Mouse (Mus musculus): Measurements from ENCODE around the gene Abcd1.
A peak's percentile ranks its signal among the peaks of the same experiment; 100 is the strongest.
"Not testable (repeated sequence)": the region's sequence is repeated elsewhere in the genome, so short reads cannot be mapped to it uniquely, and the experiment has no call there.

Abcd1 gene

DNA sequence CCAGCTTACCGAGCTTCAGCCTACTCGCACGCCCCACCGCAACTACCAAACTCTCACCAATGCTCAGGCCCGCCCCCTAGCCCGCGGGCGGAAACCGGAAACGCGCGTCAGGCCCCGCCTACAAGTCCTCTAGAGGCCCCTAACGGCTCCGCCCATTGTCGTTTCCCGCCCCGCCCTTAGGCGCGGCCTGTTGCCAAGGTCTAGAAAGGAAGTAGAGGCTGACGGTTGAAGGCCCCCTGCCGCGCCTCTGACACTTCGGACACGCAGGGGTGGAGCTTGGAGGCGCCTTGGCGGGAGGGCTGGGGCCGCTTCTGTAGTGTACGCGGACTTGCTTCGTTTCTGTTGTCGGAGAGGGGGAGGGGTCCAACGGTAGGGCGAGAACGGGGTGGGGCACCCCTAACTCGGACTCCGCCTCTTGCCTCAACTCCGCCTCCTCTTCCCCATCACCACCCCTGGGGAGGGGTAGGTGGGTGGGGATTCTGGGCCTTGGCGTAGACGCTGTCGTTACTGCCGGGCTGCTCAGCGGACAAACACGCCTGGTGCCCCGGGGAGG, at the start of gene Abcd1, which contains the start of gene Bcap31:
Gene Abcd1 (plus strand): TSS at position 489 of the 553 bp plus-strand sequence.
Gene Bcap31 (minus strand): TSS at position 67 of the 553 bp plus-strand sequence.
- DNase-seq = peak; percentile 96 to 97

DNA sequence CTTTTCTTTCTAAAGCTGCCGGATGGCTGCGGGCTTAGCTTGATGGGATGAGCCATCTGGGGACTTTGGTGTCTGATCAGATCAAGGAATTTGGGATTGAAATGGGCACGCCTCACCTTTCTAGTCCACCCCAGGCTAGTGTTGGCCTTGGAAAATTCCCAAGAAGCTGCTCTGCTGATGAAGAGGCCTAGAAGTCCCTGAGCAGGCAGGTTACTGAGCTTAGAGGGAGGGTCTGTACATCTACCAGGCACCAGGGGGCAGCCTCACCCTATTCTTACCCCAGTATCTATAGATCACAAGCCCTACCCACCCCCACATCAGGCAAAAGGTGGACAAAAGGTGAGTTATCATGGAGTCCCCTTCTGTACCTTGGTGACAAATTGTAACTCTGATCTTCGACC, 44.4 kb upstream of the Abcd1 start:
- DNase-seq = peak; percentile 59 to 60

DNA sequence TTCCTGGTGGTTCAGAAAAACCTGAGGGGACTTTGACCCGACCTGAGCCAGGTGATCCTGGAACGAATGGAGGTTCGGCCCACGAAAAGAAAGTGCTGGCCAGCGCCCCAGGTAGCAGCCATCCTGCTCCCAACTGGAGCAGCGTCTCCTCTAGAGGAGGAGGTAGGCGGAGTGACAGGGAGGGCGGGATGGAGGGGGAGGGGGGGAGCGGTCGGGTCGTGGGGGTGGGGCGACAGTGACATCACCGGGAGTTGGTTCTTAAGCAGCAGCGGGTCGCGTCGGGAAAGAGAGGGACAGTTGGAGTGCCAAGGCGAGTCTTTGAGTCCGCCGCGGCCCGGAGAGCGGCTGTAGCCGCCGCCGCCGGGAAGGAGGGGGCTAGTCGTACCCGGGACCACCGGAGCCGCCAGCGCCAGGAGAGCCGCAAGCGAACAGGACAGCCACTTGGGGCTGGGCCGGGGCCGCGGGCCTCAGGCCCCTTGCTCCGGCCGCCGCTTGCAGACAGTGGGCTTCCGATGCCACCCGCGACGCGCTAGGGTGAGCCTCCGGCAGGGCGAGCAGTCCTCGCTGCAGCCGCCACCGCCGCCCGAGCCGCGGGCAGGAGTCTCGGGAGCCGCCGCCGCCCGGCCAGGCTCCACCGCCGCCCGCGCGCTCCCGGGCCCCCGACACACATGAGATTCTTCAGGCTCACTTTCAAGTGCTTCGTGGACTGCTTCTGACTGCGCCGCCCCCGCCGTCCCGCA, 43.3 kb upstream of the Abcd1 start, which contains the start of gene Slc6a8:
Gene Slc6a8 (plus strand): TSS at position 272 of the 740 bp plus-strand sequence.
- DNase-seq = peak; percentile 55 to 74

DNA sequence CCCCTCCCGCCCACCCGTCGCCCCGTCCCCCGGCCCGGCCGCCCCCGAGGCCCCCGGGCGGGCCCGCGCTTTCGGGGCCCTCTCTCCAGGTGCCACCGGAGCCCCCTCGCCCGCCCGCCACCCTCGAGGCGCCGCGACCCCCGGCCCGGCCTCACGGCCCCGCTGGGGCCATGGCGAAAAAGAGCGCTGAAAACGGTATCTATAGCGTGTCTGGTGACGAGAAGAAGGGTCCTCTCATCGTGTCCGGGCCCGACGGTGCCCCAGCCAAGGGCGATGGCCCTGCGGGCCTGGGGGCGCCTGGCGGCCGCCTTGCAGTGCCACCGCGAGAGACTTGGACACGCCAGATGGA, 42.8 kb upstream of the Abcd1 start:
- no peak for DNase-seq

DNA sequence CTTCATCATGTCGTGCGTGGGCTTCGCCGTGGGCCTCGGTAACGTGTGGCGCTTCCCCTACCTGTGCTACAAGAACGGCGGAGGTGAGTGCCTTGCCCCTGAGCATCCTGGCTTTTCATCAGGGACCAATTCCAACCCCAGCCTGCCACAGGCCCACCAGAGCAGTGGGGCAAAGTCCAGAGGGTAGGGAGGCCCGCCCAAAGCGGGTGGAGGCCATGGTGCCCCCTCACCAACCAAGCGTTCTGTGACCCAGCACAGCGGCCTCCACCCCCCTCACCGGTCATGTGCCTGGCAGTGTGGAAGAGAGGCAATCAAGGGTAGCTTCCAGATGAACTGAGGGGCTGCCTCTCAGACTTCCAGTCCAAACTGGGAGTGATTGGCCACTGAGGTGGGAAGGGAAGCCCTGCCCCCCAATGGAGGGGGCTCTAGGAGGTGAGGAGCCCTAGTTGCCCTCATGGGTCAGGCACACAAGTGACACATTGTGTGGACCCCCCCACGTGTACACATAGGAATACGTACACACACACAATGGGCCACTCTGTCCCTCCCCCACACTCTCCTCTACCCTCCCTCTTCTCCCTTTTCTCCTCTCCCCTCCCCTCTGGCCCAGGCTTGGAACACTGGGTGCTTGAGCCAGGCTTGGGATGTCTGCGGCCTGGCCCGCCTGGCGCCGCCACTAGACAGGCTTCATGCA, 42.3 kb upstream of the Abcd1 start:
- peak; percentile 64 to 74 for DNase-seq

DNA sequence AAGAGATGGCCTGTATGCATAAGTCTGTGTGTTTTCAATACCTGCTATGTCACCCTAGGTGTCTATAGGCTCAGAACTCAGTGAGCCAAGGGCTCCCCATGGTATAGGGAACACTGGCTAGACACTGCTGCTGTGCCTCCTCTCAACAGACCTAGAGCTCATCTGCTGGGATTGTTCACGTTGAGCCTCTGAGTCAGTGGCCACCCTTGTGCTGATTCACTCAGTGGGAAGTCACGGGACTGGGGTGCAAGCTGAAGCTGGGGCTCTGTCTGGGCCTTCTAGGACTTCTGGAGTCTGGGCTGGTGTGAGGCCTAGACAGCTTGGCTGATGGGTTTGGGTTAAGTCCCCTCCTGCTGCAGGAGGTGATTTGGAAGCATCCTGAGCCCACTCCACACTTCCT, 41.2 kb upstream of the Abcd1 start:
- no peak for DNase-seq

DNA sequence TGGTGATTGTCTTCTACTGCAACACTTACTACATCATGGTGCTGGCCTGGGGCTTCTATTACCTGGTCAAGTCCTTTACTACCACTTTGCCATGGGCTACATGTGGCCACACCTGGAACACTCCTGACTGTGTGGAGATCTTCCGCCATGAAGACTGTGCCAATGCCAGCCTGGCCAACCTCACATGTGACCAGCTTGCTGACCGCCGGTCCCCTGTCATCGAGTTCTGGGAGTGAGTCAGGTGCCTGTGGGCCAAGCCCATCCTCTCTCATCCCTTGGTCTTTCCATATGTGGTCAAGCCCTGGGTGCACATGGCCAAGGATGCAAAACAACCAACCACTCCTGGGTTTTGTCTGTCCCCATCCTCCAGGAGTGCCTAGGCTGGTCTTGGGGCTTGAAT, 39.7 kb upstream of the Abcd1 start:
- DNase-seq = no peak

DNA sequence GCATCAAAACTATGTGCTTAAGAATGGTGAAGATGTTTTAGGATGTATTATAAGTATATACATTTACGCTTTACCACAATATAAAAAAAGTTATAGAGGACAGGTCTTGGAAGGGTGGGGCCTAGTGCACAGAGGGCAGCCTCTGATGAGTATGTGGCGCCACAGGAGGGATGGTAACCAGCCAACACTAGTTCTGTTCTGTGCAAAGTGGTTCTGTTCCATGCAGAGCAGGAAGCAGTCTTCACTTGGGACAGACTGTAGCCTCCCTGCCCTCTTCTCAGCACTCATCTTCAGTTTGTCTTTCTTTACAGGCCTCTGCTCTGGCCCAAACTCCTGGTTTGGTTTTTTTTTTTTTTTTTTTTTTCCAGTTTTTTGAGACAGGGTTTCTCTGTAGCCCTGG, 32.2 kb upstream of the Abcd1 start:
- DNase-seq = no peak

DNA sequence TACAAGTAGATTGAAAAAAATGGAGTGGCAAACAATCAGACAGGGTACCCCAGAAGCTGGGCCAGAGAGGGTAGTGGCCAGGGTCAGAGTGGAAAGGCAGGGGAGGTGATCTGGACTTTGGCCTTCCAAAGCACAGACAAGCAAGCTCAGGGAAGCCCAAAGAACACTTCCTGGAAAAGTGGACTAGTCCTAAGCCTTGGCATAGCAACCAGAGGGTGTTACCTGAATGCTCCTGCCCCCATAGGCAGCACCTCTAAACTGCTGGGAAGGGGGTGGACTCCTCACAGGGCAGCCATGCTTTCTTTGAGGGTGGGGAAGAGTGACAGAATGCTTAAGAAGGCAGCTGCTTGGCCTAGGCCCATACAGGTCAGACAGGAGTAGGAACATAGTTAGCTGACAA, 31.4 kb upstream of the Abcd1 start:
- DNase-seq = peak; percentile 41 to 47

DNA sequence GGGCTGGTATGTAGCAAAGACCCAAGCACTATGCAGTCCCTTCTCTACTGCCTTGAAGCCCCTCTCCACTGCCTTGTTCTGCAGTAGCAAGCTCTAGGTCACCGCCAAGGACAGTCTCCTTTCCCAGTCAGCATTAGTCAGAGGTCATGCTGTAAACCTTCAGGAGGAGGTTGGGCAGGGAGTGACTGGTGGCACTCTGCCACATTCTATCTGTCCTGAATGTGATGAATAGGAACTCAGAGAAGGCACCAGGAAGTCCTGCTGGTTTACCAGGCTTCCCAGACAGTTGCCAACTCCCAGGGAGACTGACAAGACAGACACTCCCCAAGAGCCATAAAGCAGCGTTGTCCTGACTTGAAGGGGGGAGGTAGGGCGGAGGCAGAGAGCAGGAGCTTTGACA, 30.8 kb upstream of the Abcd1 start:
- DNase-seq = peak; percentile 71 to 81

DNA sequence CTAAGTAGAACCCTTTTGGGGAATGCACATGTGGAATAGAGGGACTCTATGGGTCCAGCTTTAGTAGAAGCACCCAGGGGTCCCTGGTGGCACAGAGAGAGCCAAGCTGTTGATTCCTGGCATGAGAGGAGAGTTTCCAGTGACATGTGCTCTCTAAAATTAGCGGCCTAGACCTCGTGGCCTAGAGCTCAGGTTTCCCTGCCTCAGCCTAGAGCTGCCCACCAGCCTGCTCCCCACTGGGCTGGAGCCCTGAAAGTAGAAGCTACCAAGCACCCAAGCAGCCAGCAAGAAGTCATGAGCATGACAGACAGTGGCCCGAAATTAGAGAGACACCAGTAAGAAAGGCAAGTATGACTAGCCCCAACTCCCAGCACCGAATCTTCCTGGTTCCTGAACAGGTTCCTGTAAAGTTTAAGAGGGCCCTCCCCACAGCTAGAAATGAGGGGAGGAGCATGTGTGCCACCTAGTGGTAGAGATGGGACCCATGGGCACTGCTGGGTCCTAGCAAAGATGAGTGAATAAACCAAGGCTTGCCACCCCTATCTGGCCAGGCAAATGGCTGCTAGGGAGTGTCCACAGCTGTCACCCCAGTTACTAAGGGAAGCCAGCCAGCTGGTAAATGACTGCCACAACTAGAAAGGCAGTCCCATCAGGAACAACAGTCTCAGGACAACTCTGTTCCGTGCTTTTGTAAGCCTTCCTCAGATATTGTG, 25.3 kb upstream of the Abcd1 start:
- DNase-seq = peak; percentile 47 to 62

DNA sequence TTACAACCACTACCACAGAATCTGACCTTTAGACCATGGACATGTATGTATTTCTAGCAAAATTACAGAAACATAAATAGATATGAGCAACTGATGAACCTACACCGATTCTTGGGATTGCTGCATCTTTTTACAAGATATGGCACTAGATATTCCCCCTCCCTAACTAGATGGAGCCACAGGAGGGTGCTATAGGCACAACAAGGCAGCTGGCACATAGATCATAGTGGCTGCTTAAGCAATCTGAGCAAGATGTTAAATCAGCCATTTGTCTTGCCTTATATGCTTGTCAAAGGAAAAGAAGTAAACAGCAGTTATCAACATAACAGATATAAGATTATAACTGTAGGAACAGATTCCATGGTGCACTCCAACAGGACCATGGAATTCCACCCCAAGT, 15.9 kb upstream of the Abcd1 start:
- no peak for DNase-seq

DNA sequence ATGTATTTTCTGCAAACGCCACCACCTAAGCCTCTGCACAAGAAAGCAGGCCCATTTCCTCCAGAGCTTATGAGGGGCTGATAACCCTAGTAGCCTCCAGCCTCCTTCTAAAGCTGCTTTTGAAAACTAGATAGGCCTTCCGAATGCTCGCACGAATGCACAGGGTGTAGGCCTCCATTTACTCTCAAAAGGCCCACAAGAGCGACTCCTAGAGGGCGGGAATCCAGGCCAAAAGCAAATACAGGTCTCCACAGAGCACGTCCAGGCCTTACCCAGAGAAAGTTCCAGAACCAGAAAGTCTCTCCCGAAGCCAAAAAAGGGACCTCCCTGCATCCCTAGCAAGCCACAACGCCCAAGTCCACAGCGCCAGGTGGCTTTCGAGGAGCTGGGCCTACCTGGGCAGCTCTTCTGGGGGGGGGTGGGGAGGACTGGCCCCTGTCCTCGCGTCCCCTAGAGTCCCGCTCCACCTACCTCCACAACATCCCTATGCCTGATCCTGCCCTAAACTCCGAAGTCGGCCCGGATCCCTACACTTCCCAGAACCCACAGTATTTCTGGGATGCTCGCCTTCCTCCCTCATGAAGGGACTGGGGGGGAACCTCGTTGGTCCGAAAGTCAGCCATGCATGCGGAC, 805 bp upstream of the Abcd1 start:
- DNase-seq = peak; percentile 40 to 51

DNA sequence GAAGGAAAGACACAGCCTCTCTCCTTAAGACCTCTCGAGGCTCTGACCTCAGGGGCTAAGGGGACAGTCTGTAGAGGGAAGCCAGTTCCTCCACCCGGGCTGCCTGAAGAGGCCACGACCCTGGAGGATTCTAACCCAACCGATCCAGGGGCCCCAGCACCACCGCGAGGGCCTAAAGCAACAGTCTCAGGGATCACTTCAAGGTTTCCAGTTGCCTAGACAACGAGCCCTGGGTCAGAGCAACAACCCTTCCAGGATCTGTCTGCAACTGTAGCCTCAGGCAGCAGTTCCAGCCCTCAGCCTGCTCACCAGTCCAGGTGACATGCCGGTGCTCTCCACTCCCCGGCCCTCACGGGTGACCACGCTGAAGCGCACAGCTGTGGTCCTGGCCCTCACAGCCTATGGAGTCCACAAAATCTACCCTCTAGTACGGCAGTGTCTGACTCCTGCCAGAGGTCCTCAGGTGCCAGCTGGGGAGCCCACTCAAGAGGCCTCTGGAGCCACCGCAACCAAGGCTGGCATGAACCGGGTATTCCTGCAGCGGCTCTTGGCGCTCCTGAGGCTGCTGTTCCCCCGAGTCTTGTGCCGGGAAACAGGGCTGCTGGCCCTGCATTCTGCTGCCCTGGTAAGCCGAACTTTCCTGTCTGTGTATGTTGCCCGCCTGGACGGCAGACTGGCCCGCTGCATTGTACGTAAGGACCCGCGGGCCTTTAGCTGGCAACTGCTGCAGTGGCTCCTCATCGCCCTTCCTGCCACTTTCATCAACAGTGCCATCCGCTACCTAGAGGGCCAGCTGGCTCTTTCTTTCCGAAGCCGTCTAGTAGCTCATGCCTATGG, 530 bp downstream of the Abcd1 start:
- no peak for DNase-seq

DNA sequence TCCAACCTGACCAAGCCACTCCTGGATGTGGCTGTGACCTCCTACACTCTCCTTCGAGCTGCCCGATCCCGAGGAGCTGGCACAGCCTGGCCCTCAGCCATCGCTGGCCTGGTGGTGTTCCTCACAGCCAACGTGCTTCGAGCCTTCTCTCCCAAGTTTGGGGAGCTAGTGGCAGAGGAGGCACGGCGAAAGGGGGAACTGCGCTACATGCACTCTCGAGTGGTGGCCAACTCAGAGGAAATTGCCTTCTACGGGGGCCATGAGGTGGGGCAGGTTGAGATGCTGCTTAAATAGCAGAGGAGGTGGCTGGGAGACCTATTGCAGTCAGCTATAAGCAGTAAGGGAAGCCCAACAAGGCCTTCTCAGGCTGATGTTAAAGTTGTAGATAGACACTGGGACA, 1.3 kb downstream of the Abcd1 start:
- DNase-seq = peak in 1 of 2 experiments; percentile 7

DNA sequence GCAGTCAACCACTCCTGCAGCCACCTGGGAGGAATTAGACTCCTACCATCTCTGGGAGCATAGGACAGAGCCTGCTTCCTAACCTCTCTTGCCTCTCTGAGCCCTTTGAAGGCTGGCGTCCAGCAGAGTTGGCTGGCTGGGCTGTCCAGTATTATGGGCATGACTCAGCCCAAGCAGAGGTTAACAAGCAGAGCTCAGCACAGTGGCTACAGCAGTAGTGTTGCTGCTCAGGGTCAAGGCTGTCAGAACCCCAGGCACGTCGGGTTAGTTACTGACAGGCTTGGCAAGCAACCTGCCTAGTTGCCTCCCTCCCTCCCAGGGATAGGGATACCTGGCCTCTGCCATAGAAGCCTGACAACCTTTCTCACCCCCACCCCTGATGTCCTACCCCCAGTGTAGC, 1.9 kb downstream of the Abcd1 start:
- DNase-seq = no peak

DNA sequence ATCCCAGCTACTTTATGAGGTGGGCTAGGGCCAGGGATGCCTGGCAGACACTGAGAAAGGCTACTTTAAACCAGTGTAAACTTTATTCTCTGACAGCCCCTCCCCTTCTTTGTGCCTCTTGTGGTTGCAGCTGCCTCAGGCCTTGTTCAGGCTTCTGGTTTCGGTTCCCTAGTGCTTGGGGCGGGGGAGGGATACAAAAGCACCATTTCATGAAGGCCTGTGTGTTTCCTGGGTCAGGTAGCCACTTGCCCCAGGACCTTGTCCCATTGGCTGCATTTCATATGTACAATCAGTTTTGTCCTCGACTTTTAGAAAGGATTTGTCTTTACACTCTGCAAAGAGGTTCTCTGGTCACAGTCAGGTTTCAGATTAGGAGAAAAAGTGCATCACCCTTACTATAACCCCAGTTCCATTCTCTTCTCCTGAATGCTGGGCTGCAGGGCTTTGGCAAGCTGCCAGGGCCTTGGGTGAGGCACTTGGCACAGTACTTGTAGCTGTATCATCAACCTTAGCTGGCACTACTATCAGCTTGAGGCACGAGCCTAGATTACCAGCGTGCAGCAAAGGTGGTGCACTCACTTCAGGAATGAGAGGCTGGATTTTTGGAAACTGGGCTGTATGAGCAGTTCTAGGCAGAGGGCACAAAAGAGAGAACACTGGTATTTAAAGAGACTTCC, 2.4 kb downstream of the Abcd1 start:
- peak; percentile 22 to 43 for DNase-seq

DNA sequence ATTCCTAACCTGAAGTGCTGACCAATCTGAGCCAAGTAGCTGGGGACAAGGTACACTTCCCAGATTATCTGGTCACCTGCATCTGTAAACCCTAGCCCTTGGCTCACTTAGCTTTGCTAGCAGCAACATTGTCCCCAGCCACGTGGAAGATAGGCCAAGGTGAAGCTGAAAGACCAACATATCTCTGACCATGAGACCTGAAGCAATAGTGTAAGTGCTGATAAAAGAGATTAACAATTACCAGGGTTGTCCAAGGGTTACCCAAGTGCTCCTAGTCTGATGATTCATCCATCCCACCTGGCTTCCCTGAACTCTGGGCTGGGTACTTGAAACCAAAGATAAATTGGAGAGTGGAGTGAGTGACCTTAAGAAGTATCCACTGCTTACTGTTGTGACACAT, 14.5 kb downstream of the Abcd1 start:
- DNase-seq = no peak

DNA sequence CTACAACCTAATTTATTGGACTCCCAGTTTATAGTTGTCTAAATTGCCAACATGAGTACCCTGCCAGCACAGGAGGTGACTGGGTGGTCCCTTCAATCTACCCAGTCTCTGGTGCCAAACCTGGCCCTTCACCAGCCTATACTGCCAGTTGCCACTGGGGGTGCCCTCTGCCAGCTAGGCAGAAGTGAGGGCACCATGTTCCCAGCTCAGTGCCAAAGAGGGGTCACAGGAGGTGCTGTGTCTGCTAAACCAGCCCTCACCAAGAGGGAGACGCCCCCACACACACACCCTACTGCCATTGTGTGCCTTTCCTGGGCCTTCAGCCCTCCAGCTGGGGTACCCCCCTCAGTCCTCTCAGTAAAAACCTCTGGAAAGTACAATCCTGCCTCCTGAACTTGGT, 21.8 kb downstream of the Abcd1 start:
- DNase-seq = no peak

DNA sequence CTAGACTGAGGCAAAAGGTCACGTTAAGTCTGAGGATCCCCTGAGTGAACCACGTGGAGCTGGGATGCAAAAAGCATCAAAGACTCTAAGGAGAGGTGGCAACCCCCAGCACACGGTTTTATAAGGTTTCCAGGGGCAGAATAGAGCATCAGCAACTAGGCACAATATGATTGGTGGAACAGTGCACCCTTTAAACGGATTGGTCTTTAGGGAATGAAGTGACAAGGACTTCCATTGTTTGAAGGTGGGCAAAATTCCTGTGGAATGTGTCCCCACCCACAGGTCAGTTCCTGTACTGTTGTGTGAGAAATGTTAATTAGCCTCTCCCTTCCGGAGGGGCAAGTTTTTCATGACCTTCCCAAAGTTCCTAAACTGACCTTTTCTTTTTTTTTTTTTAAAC, 22.8 kb downstream of the Abcd1 start:
- no peak for DNase-seq

DNA sequence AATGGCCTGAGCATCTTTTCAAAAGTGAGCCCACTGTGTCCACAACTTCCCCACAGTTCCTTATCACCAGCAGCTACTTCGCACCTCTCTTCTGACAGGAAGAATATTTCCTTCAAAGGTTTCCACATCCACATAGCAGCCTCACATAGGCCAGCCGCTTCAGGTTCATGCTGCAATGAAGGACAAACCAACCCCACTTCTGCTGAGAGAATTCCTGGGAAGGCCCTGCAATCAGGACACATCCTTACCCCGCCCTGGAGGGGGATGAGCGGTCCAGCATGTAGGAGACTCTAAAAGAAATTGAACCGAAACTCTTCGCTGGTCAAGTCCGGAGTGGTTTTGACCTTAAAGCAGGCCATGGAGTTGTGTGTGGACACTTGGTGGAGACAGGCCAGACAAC, 23.4 kb downstream of the Abcd1 start:
- not testable (repeated sequence) for DNase-seq
